Mouse (Mus musculus) ES-E14 (cell line): ENCODE results near the gene Gm49450. TPM values are rescaled to one million over a fixed set of nuclear protein-coding genes. Genes with fewer than 3 reads are reported as not detected.
"Not testable (repeated sequence)": the region's sequence is repeated elsewhere in the genome, so short reads cannot be mapped to it uniquely, and the experiment has no call there.

Experiments
- DNase-seq: peaks from one replicate; pipeline ENCODE4 v3.0.0-alpha.2; 2013; ENCODE audit warnings: low read depth, low spot score
- H3K27ac ChIP-seq: 2 replicates; pipeline ENCODE4 v1.5.1; 2012; ENCODE audit warnings: low read depth, mild to moderate bottlenecking, low read length, moderate library complexity, mixed read lengths; ENCODE audit not compliant: poor library complexity, insufficient read depth, severe bottlenecking
- H3K36me3 ChIP-seq: 2 replicates; pipeline ENCODE4 v1.6.1; 2012; ENCODE audit warnings: mild to moderate bottlenecking, low read length, moderate library complexity, mixed read lengths; ENCODE audit not compliant: control insufficient read depth, poor library complexity, insufficient read depth, severe bottlenecking
- H3K4me1 ChIP-seq, 2 experiments: fragments of 150-350 bp in 1 of 2; sonication (generic) in 1 of 2; 2 replicates each; pipeline ENCODE4 v1.6.1; 2012; ENCODE audit warnings: low read length in 2 of 2, mild to moderate bottlenecking in 1 of 2, mixed read lengths in 1 of 2; ENCODE audit not compliant: control insufficient read depth in 2 of 2, insufficient read depth in 2 of 2, poor library complexity in 1 of 2
- H3K4me3 ChIP-seq, 2 experiments: fragments of 150-350 bp in 1 of 2; sonication (generic) in 1 of 2; 2 replicates each; pipeline ENCODE4 v1.5.1; 2012; ENCODE audit warnings: low read length in 2 of 2, low read depth in 1 of 2, mild to moderate bottlenecking in 1 of 2, mixed read lengths in 1 of 2; ENCODE audit not compliant: insufficient read depth in 1 of 2, poor library complexity in 1 of 2, severe bottlenecking in 1 of 2
- H3K9ac ChIP-seq: 2 replicates; pipeline ENCODE4 v1.6.1; 2012; ENCODE audit warnings: low read depth, mild to moderate bottlenecking, low read length, mixed read lengths; ENCODE audit not compliant: poor library complexity, insufficient read depth, severe bottlenecking
- H3K9me3 ChIP-seq: fragments of 150-350 bp; sonication (generic); 2 replicates; pipeline ENCODE4 v1.6.1; 2012; ENCODE audit warnings: low read depth, mild to moderate bottlenecking, low read length; ENCODE audit not compliant: control insufficient read depth, insufficient read depth
- CHD2 ChIP-seq: IDR thresholded peaks from 2 replicates; pipeline ENCODE4 v1.6.1; 2014; ENCODE audit warnings: mild to moderate bottlenecking, low read depth, low read length, inconsistent platforms
- HCFC1 ChIP-seq: IDR thresholded peaks from 2 replicates; pipeline ENCODE4 v1.6.1; 2012; ENCODE audit warnings: low read length, inconsistent platforms, borderline replicate concordance; ENCODE audit not compliant: insufficient read depth
- MAFK ChIP-seq: IDR thresholded peaks from 2 replicates; pipeline ENCODE4 v1.6.1; 2014; ENCODE audit warnings: mild to moderate bottlenecking, low read depth, low read length, inconsistent platforms; ENCODE audit not compliant: insufficient read depth
- ZC3H11A ChIP-seq: IDR thresholded peaks from 2 replicates; pipeline ENCODE4 v1.6.1; 2012; ENCODE audit warnings: low read depth, mild to moderate bottlenecking, inconsistent platforms, low read length, borderline replicate concordance
- ZNF384 ChIP-seq: IDR thresholded peaks from 2 replicates; pipeline ENCODE4 v1.6.1; 2012; ENCODE audit warnings: low read depth, low read length, inconsistent platforms
- in situ Hi-C, 2 experiments: fragments of 600-800 bp; cut with MboI; formaldehyde crosslinking; loops; one replicate each; pipeline ENCODE4 v1.15.1; 2025; ENCODE audit warnings: low sequenced_read_pairs in 2 of 2, inconsistent platforms in 1 of 2; ENCODE audit not compliant: unreplicated experiment in 2 of 2
- total RNA-seq: library from RNA; depleted of rRNA; stranded (reverse); fragments of 300-350 nt; gene quantifications from 2 replicates; pipeline ENCODE4 v1.2.3, GENCODE M21; 2012

The Gm49450 gene
- total RNA-seq, 1 experiment: not detected

GRCm38 (mm10) chr15:98952063-98952455 lies 1.3 kb downstream of the Gm49450 start:
- no peaks in the 10 kb centered on the region for H3K9me3 ChIP-seq
- peak overlapping the region; percentile 41 to 78 for H3K4me3 ChIP-seq
- no peak for DNase-seq
- in situ Hi-C loops: no loop called here
- H3K27ac ChIP-seq: no peak overlapping the region
- no peak for TF ChIP-seq CHD2
- TF ChIP-seq HCFC1: no peak
- TF ChIP-seq ZC3H11A: no peak
- no peak for TF ChIP-seq ZNF384
- TF ChIP-seq MAFK: no peak
- peaks cover 7 to 11% of the 10 kb centered on the region in 2 experiments; a peak in 3 of 4 replicates for H3K4me1 ChIP-seq
- peaks cover 10% of the 10 kb centered on the region for H3K36me3 ChIP-seq
- H3K9ac ChIP-seq: no peak overlapping the region

- H3K36me3 ChIP-seq, DNase-seq, H3K9me3 ChIP-seq, H3K9ac ChIP-seq, H3K4me3 ChIP-seq, H3K27ac ChIP-seq, in situ Hi-C loops: not testable (repeated sequence)
- peaks cover 7 to 11% of the 10 kb centered on the region in 2 experiments; a peak in 3 of 4 replicates for H3K4me1 ChIP-seq
These were observed 2.0 kb downstream of the Gm49450 start for GRCm38 (mm10) chr15:98951122-98952062.

DNA sequence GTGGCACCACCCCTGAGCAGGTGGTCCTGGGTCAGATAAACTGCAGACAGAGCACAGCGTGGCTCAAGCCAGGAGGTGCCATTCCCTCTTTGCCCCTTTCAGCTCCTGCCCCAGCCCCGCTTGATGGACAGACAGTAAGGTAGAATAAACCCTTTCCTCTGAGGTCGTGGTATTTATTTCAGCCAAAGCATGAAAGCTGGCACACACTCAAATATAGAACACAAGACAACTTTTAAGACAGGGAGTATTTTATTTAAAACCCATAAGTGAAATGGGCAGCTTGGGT lies 3.8 kb downstream of the Gm49450 start:
- Histone ChIP-seq H3K9me3 (no peaks in the 10 kb centered on the region), H3K36me3 (peaks cover 10% of the 10 kb centered on the region), H3K27ac (no peak overlapping the region), H3K4me3 (no peak overlapping the region), H3K9ac (no peak overlapping the region), H3K4me1 (peaks cover 7 to 9% of the 10 kb centered on the region in 2 experiments; a peak in 3 of 4 replicates)
- in situ Hi-C loops: no loop called here
- TF ChIP-seq ZC3H11A (no peak), ZNF384 (no peak), CHD2 (no peak), MAFK (no peak), HCFC1 (no peak)
- no peak for DNase-seq

DNA sequence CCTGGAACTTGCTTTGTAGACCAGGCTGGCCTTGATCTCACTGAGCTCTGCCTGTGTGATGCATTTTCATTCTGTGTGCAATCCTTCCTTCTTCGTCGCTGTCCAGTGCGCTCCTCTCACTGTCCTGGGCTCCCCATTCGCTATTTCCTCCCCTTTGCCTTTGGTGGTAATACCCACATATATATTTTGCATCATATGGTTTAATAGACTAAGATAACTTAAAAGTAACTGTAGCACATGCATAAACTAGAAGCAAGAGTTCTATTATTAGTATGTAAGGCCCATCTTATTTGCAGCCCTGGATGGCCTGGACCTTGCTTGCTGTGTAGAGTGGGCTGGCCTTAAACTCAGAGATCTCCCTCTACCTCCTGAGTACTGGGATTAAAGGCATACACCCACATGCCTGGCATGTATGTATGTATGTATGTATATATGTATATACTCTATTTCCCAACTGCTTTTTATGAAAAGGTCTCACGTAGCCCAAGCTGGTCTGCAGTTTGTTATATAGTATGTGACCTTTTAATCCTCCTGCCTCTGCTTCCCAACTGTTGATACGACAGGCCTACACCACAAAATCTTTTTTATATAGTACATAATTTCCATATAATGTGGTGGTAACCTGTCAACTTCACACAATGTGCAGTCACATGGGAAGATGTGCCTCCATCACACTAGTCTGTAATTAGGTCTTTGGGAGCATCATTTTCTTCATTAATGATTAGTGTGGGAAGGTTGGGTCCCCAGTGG lies 4.3 kb downstream of the Gm49450 start:
- no peak overlapping the region for H3K9ac ChIP-seq
- in situ Hi-C loops: no loop called here
- DNase-seq: no peak
- no peaks in the 10 kb centered on the region for H3K9me3 ChIP-seq
- no peak overlapping the region for H3K27ac ChIP-seq
- TF ChIP-seq MAFK (no peak), ZNF384 (no peak), CHD2 (no peak; the same call in 1 of the 2 replicates), ZC3H11A (no peak), HCFC1 (no peak)
- H3K4me1 ChIP-seq: peaks cover 7 to 8% of the 10 kb centered on the region in 2 experiments; a peak in 3 of 4 replicates
- peaks cover 10% of the 10 kb centered on the region for H3K36me3 ChIP-seq
- no peak overlapping the region for H3K4me3 ChIP-seq
